In genomic region chr5:13151002-13151401, GRCm38 (mm10) we compare ENCODE assay signal across 21 mouse cellular contexts. TPM values are rescaled to one million over a fixed set of nuclear protein-coding genes. Genes with fewer than 3 reads are reported as not detected.
DNase-seq lines count a peak whose midpoint lies in the region; ATAC-seq and TF ChIP-seq lines count a peak whose summit lies in the region.
"Had no signal": no experiment of that assay in that cellular context is flagged by ENCODE, and none has a peak within 500 bp of the region (broad histone marks: within the 10 kb centered on the region; RNA-seq: fewer than 3 reads in every experiment).

No protein-coding gene starts in this region.

- H3K27me3 ChIP-seq in hindbrain, embryonic 16.5 days (replicated peaks; ENCODE audit: control insufficient read depth, insufficient read depth, low read length): no peaks in the 10 kb centered on the region
- H3K27me3 ChIP-seq in hindbrain, embryonic 12.5 days: no peaks in the 10 kb centered on the region
- H3K27me3 ChIP-seq in midbrain, embryonic 15.5 days (replicated peaks): no peaks in the 10 kb centered on the region
- no peaks in the 10 kb centered on the region for H3K27me3 ChIP-seq in midbrain, postnatal 0 days (ENCODE audit: insufficient read depth, low read length)
- H3K27me3 ChIP-seq: liver, embryonic 15.5 days; Patski; stomach, embryonic 15.5 days had no signal

- no peaks in the 10 kb centered on the region for H3K36me3 ChIP-seq in hindbrain, embryonic 16.5 days (ENCODE audit: control insufficient read depth, insufficient read depth, low read length)
- no peaks in the 10 kb centered on the region for H3K36me3 ChIP-seq in hindbrain, embryonic 12.5 days
- H3K36me3 ChIP-seq in midbrain, embryonic 15.5 days (replicated peaks): no peaks in the 10 kb centered on the region
- H3K36me3 ChIP-seq in midbrain, postnatal 0 days (ENCODE audit: insufficient read depth, low read length): no peaks in the 10 kb centered on the region
- H3K36me3 ChIP-seq: heart, embryonic 10.5 days; liver, embryonic 15.5 days; stomach, embryonic 15.5 days had no signal

- no peaks in the 10 kb centered on the region for H3K4me1 ChIP-seq in hindbrain, embryonic 16.5 days (ENCODE audit: control insufficient read depth, insufficient read depth, low read depth, low read length)
- no peaks in the 10 kb centered on the region for H3K4me1 ChIP-seq in hindbrain, embryonic 12.5 days
- H3K4me1 ChIP-seq in midbrain, embryonic 15.5 days: 0 out of 2 replicates have a peak, but pooled peaks cover 5% of the 10 kb centered on the region
- no peaks in the 10 kb centered on the region for H3K4me1 ChIP-seq in midbrain, postnatal 0 days (ENCODE audit: insufficient read depth, low read length)
- H3K4me1 ChIP-seq: heart, embryonic 10.5 days; liver, embryonic 15.5 days; stomach, embryonic 15.5 days had no signal

- no peaks in the 10 kb centered on the region for H3K9me3 ChIP-seq in hindbrain, embryonic 16.5 days (ENCODE audit: control insufficient read depth, low read length)
- H3K9me3 ChIP-seq in hindbrain, embryonic 12.5 days (replicated peaks): no peaks in the 10 kb centered on the region
- no peaks in the 10 kb centered on the region for H3K9me3 ChIP-seq in midbrain, embryonic 15.5 days
- no peaks in the 10 kb centered on the region for H3K9me3 ChIP-seq in midbrain, postnatal 0 days (ENCODE audit: low read length)
- H3K9me3 ChIP-seq: heart, embryonic 10.5 days; liver, embryonic 15.5 days; stomach, embryonic 15.5 days had no signal

- intact Hi-C loops in heart, postnatal 25 days (cut with DNase I): no loop called here

- ATAC-seq in hindbrain, embryonic 16.5 days: 0 out of 2 replicates have a peak, but pooled peaks have one; percentile 27
- no peak for ATAC-seq in hindbrain, embryonic 12.5 days (ENCODE audit: low FRiP score)
- ATAC-seq in midbrain, embryonic 15.5 days (replicated peaks): 0 out of 2 replicates have a peak, but pooled peaks have one; percentile 30
- no peak for ATAC-seq in midbrain, postnatal 0 days (ENCODE audit: low FRiP score)
- ATAC-seq: midbrain, embryonic 16.5 days; Patski had no signal

- H3K4me2 ChIP-seq in hindbrain, embryonic 16.5 days (ENCODE audit: low read length): no peak overlapping the region
- no peak overlapping the region for H3K4me2 ChIP-seq in hindbrain, embryonic 12.5 days (replicated peaks)
- no peak overlapping the region for H3K4me2 ChIP-seq in midbrain, embryonic 15.5 days
- H3K4me2 ChIP-seq in midbrain, postnatal 0 days (ENCODE audit: low read depth, low read length, poor library complexity, severe bottlenecking): no peak overlapping the region
- H3K4me2 ChIP-seq: liver, embryonic 15.5 days; stomach, embryonic 15.5 days had no signal

- no peak overlapping the region for H3K27ac ChIP-seq in hindbrain, embryonic 16.5 days (ENCODE audit: low read depth, low read length)
- H3K27ac ChIP-seq in hindbrain, embryonic 12.5 days: no peak overlapping the region
- H3K27ac ChIP-seq in midbrain, embryonic 15.5 days: no peak overlapping the region
- H3K27ac ChIP-seq in midbrain, postnatal 0 days (ENCODE audit: low read depth, low read length): no peak overlapping the region
- H3K27ac ChIP-seq: heart, embryonic 10.5 days; liver, embryonic 15.5 days; stomach, embryonic 15.5 days had no signal

- DNase-seq in embryo, embryonic 11 days: peak; percentile 26
- no peak for DNase-seq in embryo, embryonic 10.5 days (ENCODE audit: low spot score)
- no peak for DNase-seq in midbrain, postnatal 0 days (ENCODE audit: low spot score)
- DNase-seq in forelimb bud, embryonic 11.5 days (ENCODE audit: low read depth, low spot score): peak; percentile 30
- no peak for DNase-seq in heart, postnatal 25 days (ENCODE audit: low spot score)
- DNase-seq: B cell, adult 2 months; cerebellum, adult 18-20 months; gastrocnemius, postnatal 25 days; heart, postnatal 10 days; kidney, adult 2 months; layer of hippocampus, adult 9-11 months; lung, postnatal 14 days; right cerebral cortex, adult 18-20 months had no signal

- H3K9ac ChIP-seq in hindbrain, embryonic 16.5 days (ENCODE audit: low read depth, low read length): no peak overlapping the region
- H3K9ac ChIP-seq in hindbrain, embryonic 12.5 days: no peak overlapping the region
- H3K9ac ChIP-seq in midbrain, embryonic 15.5 days: no peak overlapping the region
- no peak overlapping the region for H3K9ac ChIP-seq in midbrain, postnatal 0 days (replicated peaks; ENCODE audit: low read length, poor library complexity, severe bottlenecking)
- H3K9ac ChIP-seq: liver, embryonic 15.5 days; stomach, embryonic 15.5 days had no signal

- H3K4me3 ChIP-seq in hindbrain, embryonic 16.5 days (ENCODE audit: low read length): no peak overlapping the region
- no peak overlapping the region for H3K4me3 ChIP-seq in hindbrain, embryonic 12.5 days
- no peak overlapping the region for H3K4me3 ChIP-seq in midbrain, embryonic 15.5 days
- H3K4me3 ChIP-seq in midbrain, postnatal 0 days (ENCODE audit: low read depth, low read length): no peak overlapping the region
- H3K4me3 ChIP-seq: heart, embryonic 10.5 days; liver, embryonic 15.5 days; stomach, embryonic 15.5 days had no signal

- TF ChIP-seq CTCF in midbrain, postnatal 0 days (IDR thresholded peaks at IDR 0.05): no peak

- WGBS in hindbrain, embryonic 16.5 days: 57% methylated on average over 2 of the region's 2 CpGs
- WGBS in hindbrain, embryonic 12.5 days: 60% methylated on average over 2 of the region's 2 CpGs
- 56% methylated on average over 2 of the region's 2 CpGs for WGBS in midbrain, embryonic 15.5 days
- WGBS in midbrain, postnatal 0 days: 70% methylated on average over 2 of the region's 2 CpGs

RNA-seq across cellular contexts. Expression of gene Sema3a, which starts 25.8 kb away (rescaled TPM):
- polyA plus RNA-seq in hindbrain, embryonic 16.5 days (2015; fragmentation: Nextera tagmentation; extraction: Ambion mirVana): 24.1 and 25.8 TPM in 2 replicates
- polyA plus RNA-seq in hindbrain, embryonic 12.5 days (2016; fragmentation: Nextera tagmentation; extraction: Ambion mirVana): 30.9 and 40.6 TPM in 2 replicates
- 6.9 and 8.5 TPM in 2 replicates for polyA plus RNA-seq in midbrain, embryonic 15.5 days (2015; fragmentation: Nextera tagmentation; extraction: Ambion mirVana)
- 12.1 and 13.7 TPM in 2 replicates for total RNA-seq in midbrain, postnatal 0 days (2014; rRNA removed)
- polyA plus RNA-seq in midbrain, postnatal 0 days (2015; fragmentation: Nextera tagmentation; extraction: Ambion mirVana): 4.4 and 4.8 TPM in 2 replicates
- 1 to 10 TPM; 1.7 to 2.3 TPM for total RNA-seq in heart, postnatal 25 days (2021)

Comparison
In these comparisons a context has a peak if more than half of its experiments do, and no peak if none do; other contexts are left out.
1. DNase-seq: peak in embryo, embryonic 11 days (single experiment) and forelimb bud, embryonic 11.5 days (single experiment); none in embryo, embryonic 10.5 days (single experiment), midbrain, postnatal 0 days (single experiment) and heart, postnatal 25 days (single experiment).
2. ATAC-seq: peak in hindbrain, embryonic 16.5 days (single experiment) and midbrain, embryonic 15.5 days (single experiment); none in hindbrain, embryonic 12.5 days (single experiment) and midbrain, postnatal 0 days (single experiment).